Mouse (Mus musculus) G1E (cell line): ENCODE data around the gene Catsperz.

Experiments
- CTCF ChIP-seq: IDR thresholded peaks from 2 replicates; pipeline ENCODE4 v1.5.1; 2012; ENCODE audit warnings: low read depth, low read length, inconsistent platforms, mixed read lengths
- GATA1 ChIP-seq: IDR thresholded peaks from 2 replicates; pipeline ENCODE4 v1.6.1; 2012; ENCODE audit warnings: borderline replicate concordance, low read length, inconsistent platforms, mixed read lengths
- GATA2 ChIP-seq: IDR thresholded peaks from 2 replicates; pipeline ENCODE4 v1.6.1; 2012; ENCODE audit warnings: low read depth, low read length, inconsistent platforms, borderline replicate concordance
- POLR2AphosphoS5 ChIP-seq: IDR thresholded peaks from 2 replicates; pipeline ENCODE4 v1.6.1; 2012; ENCODE audit warnings: low read depth, low read length, inconsistent platforms; ENCODE audit not compliant: insufficient replicate concordance
- TAL1 ChIP-seq: conservative IDR thresholded peaks from 2 replicates; pipeline ENCODE4 v1.6.1; 2012; ENCODE audit warnings: low read depth, low read length, inconsistent platforms, mixed read lengths

- no peak for TF ChIP-seq CTCF
- TF ChIP-seq POLR2AphosphoS5: no peak
- no peak for TF ChIP-seq GATA1
- TF ChIP-seq TAL1: no peak
- no peak for TF ChIP-seq GATA2
These were observed 2.9 kb upstream of the Catsperz start for GRCm38 (mm10) chr19:6928080-6928479.
